Mouse (Mus musculus) thymus, adult 2 months (tissue): ENCODE data around the gene Igsf9b.

Experiments
- CTCF ChIP-seq: fragments of 200-500 bp; IDR thresholded peaks from 2 replicates; pipeline ENCODE4 v1.5.1; 2012; ENCODE audit warnings: mild to moderate bottlenecking, control low read depth, low read length, moderate library complexity, borderline replicate concordance; ENCODE audit not compliant: control insufficient read depth, poor library complexity, insufficient read depth; ENCODE audit errors: extremely low read depth
- POLR2A ChIP-seq: fragments of 200-500 bp; IDR thresholded peaks from 2 replicates; pipeline ENCODE4 v1.6.1; 2012; ENCODE audit warnings: mild to moderate bottlenecking, low read length, control low read depth, moderate library complexity; ENCODE audit not compliant: control insufficient read depth, poor library complexity, insufficient read depth; ENCODE audit errors: extremely low read depth

DNA sequence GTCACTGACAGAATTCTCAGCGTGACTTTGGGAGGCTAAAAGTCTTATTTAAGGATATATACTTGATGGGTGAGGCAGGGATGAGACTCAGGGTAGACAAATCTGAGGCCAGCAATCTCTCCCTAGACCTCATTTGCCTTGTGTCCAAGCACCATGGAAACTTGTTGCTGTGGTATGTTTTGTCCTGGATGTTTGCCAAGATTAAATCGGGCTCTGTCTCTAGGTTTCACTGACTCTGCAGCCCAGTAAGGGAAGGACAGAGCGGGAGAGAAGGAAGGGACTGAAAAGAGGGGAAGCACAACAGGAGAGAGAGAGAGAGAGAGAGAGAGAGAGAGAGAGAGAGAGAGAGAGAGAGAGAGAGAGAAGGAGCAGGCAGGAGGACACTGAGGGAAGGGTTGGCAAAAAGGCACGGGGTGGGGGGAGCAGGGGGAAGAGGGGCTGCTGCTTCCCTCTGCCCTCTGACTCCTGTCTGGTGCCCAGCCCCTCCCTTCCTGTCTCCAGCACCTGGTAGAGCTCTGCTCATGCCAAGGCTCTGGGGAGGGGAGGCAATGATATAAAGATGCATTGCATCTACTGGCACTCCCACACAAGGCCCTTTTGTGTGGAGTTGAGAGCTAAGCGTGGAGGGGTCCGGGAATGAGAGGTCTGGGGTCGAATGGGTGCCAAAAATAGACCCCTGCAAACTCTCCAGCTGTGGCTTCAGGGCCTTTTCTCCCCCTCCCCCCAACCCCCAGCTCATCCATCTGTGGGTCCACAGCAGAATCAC lies 9.3 kb upstream of the Igsf9b start:
- no peak for TF ChIP-seq CTCF
- TF ChIP-seq POLR2A: no peak
